Mouse (Mus musculus) olfactory bulb, adult 2 months (tissue): ENCODE results near the gene Hcn2.

ENCODE experiments used
- CTCF ChIP-seq: fragments of 200-500 bp; IDR thresholded peaks from 2 replicates; pipeline ENCODE4 v1.5.1; 2012; ENCODE audit warnings: low read depth, mild to moderate bottlenecking, low read length, moderate library complexity; ENCODE audit not compliant: insufficient read depth
- POLR2A ChIP-seq: fragments of 200-500 bp; IDR thresholded peaks from 2 replicates; pipeline ENCODE4 v1.6.1; 2012; ENCODE audit warnings: mild to moderate bottlenecking, low read depth, low read length, moderate library complexity; ENCODE audit not compliant: insufficient read depth

DNA sequence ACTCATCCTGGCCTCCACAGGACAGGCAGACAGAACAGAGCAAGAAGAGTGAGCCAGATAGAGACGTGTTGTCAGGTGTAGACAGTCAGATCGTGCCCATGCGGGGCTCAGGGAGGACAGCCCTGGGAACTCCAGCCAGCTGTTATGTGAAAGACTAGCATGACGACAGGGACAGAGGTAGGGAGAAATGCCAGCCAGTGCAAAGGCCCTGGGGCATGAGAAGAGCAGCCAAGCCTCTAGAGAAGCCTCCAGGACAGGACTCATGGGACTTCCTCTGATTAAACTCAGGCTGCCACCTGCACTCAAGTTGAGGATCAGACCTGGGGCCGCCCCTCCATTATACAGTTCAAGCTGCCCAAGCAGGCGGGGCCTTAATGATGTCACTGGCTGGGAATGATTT, 32.1 kb downstream of the Hcn2 start:
- TF ChIP-seq CTCF (no peak), POLR2A (no peak)
